Mouse (Mus musculus): ENCODE results near the gene Gm47791. TPM values are rescaled to one million over a fixed set of nuclear protein-coding genes. Genes with fewer than 3 reads are reported as not detected.

The Gm47791 gene
- polyA plus RNA-seq, 1 experiment from 2014 or later: not detected

GRCm38 (mm10) chr1:82804059-82804458 lies 33.0 kb upstream of the Gm47791 start:
- 91% methylated on average over 1 of the region's 1 CpGs for WGBS
- no peaks in the 10 kb centered on the region for H3K36me3 ChIP-seq (ENCODE audit: control insufficient read depth, insufficient read depth, low read length)
- no peak overlapping the region for H3K27ac ChIP-seq (ENCODE audit: low read length)
- no peak overlapping the region for H3K4me2 ChIP-seq (ENCODE audit: low read depth, low read length)
- no peaks in the 10 kb centered on the region for H3K27me3 ChIP-seq (replicated peaks; ENCODE audit: control insufficient read depth, insufficient read depth, low read length)
- no peak overlapping the region for H3K9ac ChIP-seq (ENCODE audit: low read depth, low read length)
- H3K9me3 ChIP-seq (ENCODE audit: control insufficient read depth, low read length): no peaks in the 10 kb centered on the region
- no peaks in the 10 kb centered on the region for H3K4me1 ChIP-seq (ENCODE audit: control insufficient read depth, insufficient read depth, low read length)
- ATAC-seq: no peak
- H3K4me3 ChIP-seq (ENCODE audit: low read length): no peak overlapping the region

GRCm38 (mm10) chr1:82803608-82804007 lies 32.6 kb upstream of the Gm47791 start:
- no peak overlapping the region for H3K4me2 ChIP-seq (ENCODE audit: low read depth, low read length)
- no peak overlapping the region for H3K4me3 ChIP-seq (ENCODE audit: low read length)
- H3K4me1 ChIP-seq (ENCODE audit: control insufficient read depth, insufficient read depth, low read length): peaks cover 2% of the 10 kb centered on the region; the same call in 1 of the 2 replicates
- no peak for ATAC-seq
- no peaks in the 10 kb centered on the region for H3K27me3 ChIP-seq (replicated peaks; ENCODE audit: control insufficient read depth, insufficient read depth, low read length)
- WGBS: 79% methylated on average over 7 of the region's 7 CpGs
- H3K9ac ChIP-seq (ENCODE audit: low read depth, low read length): no peak overlapping the region
- H3K27ac ChIP-seq (ENCODE audit: low read length): no peak overlapping the region
- H3K9me3 ChIP-seq (ENCODE audit: control insufficient read depth, low read length): no peaks in the 10 kb centered on the region
- H3K36me3 ChIP-seq (ENCODE audit: control insufficient read depth, insufficient read depth, low read length): no peaks in the 10 kb centered on the region

- no peak overlapping the region for H3K9ac ChIP-seq (ENCODE audit: low read depth, low read length)
- WGBS: 77% methylated on average over 12 of the region's 12 CpGs
- H3K27ac ChIP-seq (ENCODE audit: low read length): no peak overlapping the region
- H3K4me3 ChIP-seq (ENCODE audit: low read length): no peak overlapping the region
- no peaks in the 10 kb centered on the region for H3K27me3 ChIP-seq (replicated peaks; ENCODE audit: control insufficient read depth, insufficient read depth, low read length)
- no peak for ATAC-seq
- H3K4me2 ChIP-seq (ENCODE audit: low read depth, low read length): no peak overlapping the region
- H3K9me3 ChIP-seq (ENCODE audit: control insufficient read depth, low read length): no peaks in the 10 kb centered on the region
- H3K36me3 ChIP-seq (ENCODE audit: control insufficient read depth, insufficient read depth, low read length): no peaks in the 10 kb centered on the region
- H3K4me1 ChIP-seq (ENCODE audit: control insufficient read depth, insufficient read depth, low read length): peaks cover 2% of the 10 kb centered on the region; the same call in 1 of the 2 replicates
These were observed 30.2 kb upstream of the Gm47791 start for GRCm38 (mm10) chr1:82801105-82801783.

GRCm38 (mm10) chr1:82798922-82799321 lies 27.9 kb upstream of the Gm47791 start:
- WGBS: 79% methylated on average over 4 of the region's 4 CpGs
- peak; percentile 47 for ATAC-seq
- Histone ChIP-seq H3K4me1 (ENCODE audit: control insufficient read depth, insufficient read depth, low read length) (peaks cover 2% of the 10 kb centered on the region; the same call in 1 of the 2 replicates), H3K36me3 (ENCODE audit: control insufficient read depth, insufficient read depth, low read length) (no peaks in the 10 kb centered on the region), H3K9me3 (ENCODE audit: control insufficient read depth, low read length) (no peaks in the 10 kb centered on the region), H3K9ac (ENCODE audit: low read depth, low read length) (no peak overlapping the region), H3K27ac (ENCODE audit: low read length) (no peak overlapping the region), H3K4me3 (ENCODE audit: low read length) (no peak overlapping the region), H3K4me2 (ENCODE audit: low read depth, low read length) (no peak overlapping the region), H3K27me3 (replicated peaks; ENCODE audit: control insufficient read depth, insufficient read depth, low read length) (no peaks in the 10 kb centered on the region)

- no peak for ATAC-seq
- no peak overlapping the region for H3K4me2 ChIP-seq (ENCODE audit: low read depth, low read length)
- WGBS: 45% methylated on average over 5 of the region's 5 CpGs
These were observed 27.3 kb upstream of the Gm47791 start for GRCm38 (mm10) chr1:82798304-82798703.

GRCm38 (mm10) chr1:82797088-82797487 lies 26.0 kb upstream of the Gm47791 start:
- Histone ChIP-seq H3K4me1 (ENCODE audit: control insufficient read depth, insufficient read depth, low read length) (peaks cover 2% of the 10 kb centered on the region; the same call in 1 of the 2 replicates), H3K36me3 (ENCODE audit: control insufficient read depth, insufficient read depth, low read length) (no peaks in the 10 kb centered on the region), H3K4me2 (ENCODE audit: low read depth, low read length) (no peak overlapping the region), H3K27me3 (replicated peaks; ENCODE audit: control insufficient read depth, insufficient read depth, low read length) (no peaks in the 10 kb centered on the region), H3K27ac (ENCODE audit: low read length) (no peak overlapping the region), H3K4me3 (ENCODE audit: low read length) (no peak overlapping the region), H3K9me3 (ENCODE audit: control insufficient read depth, low read length) (no peaks in the 10 kb centered on the region), H3K9ac (ENCODE audit: low read depth, low read length) (no peak overlapping the region)
- no peak for ATAC-seq
- 94% methylated on average over 4 of the region's 4 CpGs for WGBS

More at GRCm38 (mm10) chr1:82798304-82798703, 27.3 kb upstream of the Gm47791 start:
- no peaks in the 10 kb centered on the region for H3K36me3 ChIP-seq (ENCODE audit: control insufficient read depth, insufficient read depth, low read length)
- no peak overlapping the region for H3K27ac ChIP-seq (ENCODE audit: low read length)
- H3K4me3 ChIP-seq (ENCODE audit: low read length): no peak overlapping the region
- no peak overlapping the region for H3K9ac ChIP-seq (ENCODE audit: low read depth, low read length)
- H3K9me3 ChIP-seq (ENCODE audit: control insufficient read depth, low read length): no peaks in the 10 kb centered on the region
- peaks cover 2% of the 10 kb centered on the region; the same call in 1 of the 2 replicates for H3K4me1 ChIP-seq (ENCODE audit: control insufficient read depth, insufficient read depth, low read length)
- H3K27me3 ChIP-seq (replicated peaks; ENCODE audit: control insufficient read depth, insufficient read depth, low read length): no peaks in the 10 kb centered on the region

GRCm38 (mm10) chr1:82795702-82796443 lies 24.8 kb upstream of the Gm47791 start:
- H3K27me3 ChIP-seq (replicated peaks; ENCODE audit: control insufficient read depth, insufficient read depth, low read length): no peaks in the 10 kb centered on the region
- peaks cover 2% of the 10 kb centered on the region; the same call in 1 of the 2 replicates for H3K4me1 ChIP-seq (ENCODE audit: control insufficient read depth, insufficient read depth, low read length)
- no peak overlapping the region for H3K9ac ChIP-seq (ENCODE audit: low read depth, low read length)
- H3K4me3 ChIP-seq (ENCODE audit: low read length): no peak overlapping the region
- H3K36me3 ChIP-seq (ENCODE audit: control insufficient read depth, insufficient read depth, low read length): no peaks in the 10 kb centered on the region
- no peak overlapping the region for H3K4me2 ChIP-seq (ENCODE audit: low read depth, low read length)
- H3K27ac ChIP-seq (ENCODE audit: low read length): no peak overlapping the region; the same call in 1 of the 2 replicates
- WGBS: 53% methylated on average over 18 of the region's 18 CpGs
- H3K9me3 ChIP-seq (ENCODE audit: control insufficient read depth, low read length): no peaks in the 10 kb centered on the region
- 0 out of 2 replicates have a peak, but pooled peaks have one; percentile 49 for ATAC-seq

- Histone ChIP-seq H3K9me3 (ENCODE audit: control insufficient read depth, low read length) (no peaks in the 10 kb centered on the region), H3K27ac (ENCODE audit: low read length) (no peak overlapping the region), H3K4me3 (ENCODE audit: low read length) (no peak overlapping the region), H3K4me2 (ENCODE audit: low read depth, low read length) (no peak overlapping the region), H3K4me1 (ENCODE audit: control insufficient read depth, insufficient read depth, low read length) (peaks cover 2% of the 10 kb centered on the region; the same call in 1 of the 2 replicates), H3K36me3 (ENCODE audit: control insufficient read depth, insufficient read depth, low read length) (no peaks in the 10 kb centered on the region), H3K27me3 (replicated peaks; ENCODE audit: control insufficient read depth, insufficient read depth, low read length) (no peaks in the 10 kb centered on the region), H3K9ac (ENCODE audit: low read depth, low read length) (no peak overlapping the region)
- WGBS: 83% methylated on average over 2 of the region's 2 CpGs
- ATAC-seq: peak; percentile 31; the same call in 1 of the 2 replicates
These were observed 24.2 kb upstream of the Gm47791 start for GRCm38 (mm10) chr1:82795211-82795610.

- ATAC-seq: no peak
- Histone ChIP-seq H3K4me3 (ENCODE audit: low read length) (no peak overlapping the region), H3K27ac (ENCODE audit: low read length) (no peak overlapping the region), H3K4me1 (ENCODE audit: control insufficient read depth, insufficient read depth, low read length) (peaks cover 2% of the 10 kb centered on the region; the same call in 1 of the 2 replicates), H3K4me2 (ENCODE audit: low read depth, low read length) (no peak overlapping the region), H3K9me3 (ENCODE audit: control insufficient read depth, low read length) (no peaks in the 10 kb centered on the region), H3K27me3 (replicated peaks; ENCODE audit: control insufficient read depth, insufficient read depth, low read length) (no peaks in the 10 kb centered on the region), H3K9ac (ENCODE audit: low read depth, low read length) (no peak overlapping the region), H3K36me3 (ENCODE audit: control insufficient read depth, insufficient read depth, low read length) (no peaks in the 10 kb centered on the region)
- 66% methylated on average over 4 of the region's 4 CpGs for WGBS
These were observed 22.9 kb upstream of the Gm47791 start for GRCm38 (mm10) chr1:82793986-82794385.

Data from intestine, embryonic 16.5 days (tissue).